Mouse (Mus musculus): ENCODE measurements around the gene Vrtn. TPM values are rescaled to one million over a fixed set of nuclear protein-coding genes. Genes with fewer than 3 reads are reported as not detected.

The Vrtn gene
- polyA plus RNA-seq, 1 experiment from 2014 or later: not detected

- Histone ChIP-seq H3K27ac (no peak overlapping the region), H3K36me3 (ENCODE audit: inconsistent target) (no peaks in the 10 kb centered on the region), H3K79me2 (ENCODE audit: inconsistent target) (no peaks in the 10 kb centered on the region), H3K4me3 (ENCODE audit: inconsistent target) (no peak overlapping the region)
- 83% methylated on average over 13 of the region's 13 CpGs for WGBS (ENCODE audit: missing documents)
Measured at GRCm38 (mm10) chr12:84650234-84650633, 9.4 kb downstream of the Vrtn start.

GRCm38 (mm10) chr12:84653912-84654311, 13.1 kb downstream of the Vrtn start:
- Histone ChIP-seq H3K27ac (no peak overlapping the region), H3K79me2 (ENCODE audit: inconsistent target) (no peaks in the 10 kb centered on the region), H3K36me3 (ENCODE audit: inconsistent target) (no peaks in the 10 kb centered on the region), H3K4me3 (ENCODE audit: inconsistent target) (no peak overlapping the region)
- WGBS (ENCODE audit: missing documents): 13% methylated on average over 3 of the region's 3 CpGs

GRCm38 (mm10) chr12:84670555-84670954, 29.7 kb downstream of the Vrtn start:
- Histone ChIP-seq H3K27ac (no peak overlapping the region), H3K36me3 (ENCODE audit: inconsistent target) (no peaks in the 10 kb centered on the region), H3K79me2 (ENCODE audit: inconsistent target) (no peaks in the 10 kb centered on the region), H3K4me3 (ENCODE audit: inconsistent target) (no peak overlapping the region)
- 86% methylated on average over 2 of the region's 3 CpGs for WGBS (ENCODE audit: missing documents)

GRCm38 (mm10) chr12:84671646-84672045, 30.8 kb downstream of the Vrtn start:
- Histone ChIP-seq H3K79me2 (ENCODE audit: inconsistent target) (no peaks in the 10 kb centered on the region), H3K36me3 (ENCODE audit: inconsistent target) (no peaks in the 10 kb centered on the region), H3K4me3 (ENCODE audit: inconsistent target) (no peak overlapping the region), H3K27ac (no peak overlapping the region)
- whole genome bisulfite sequencing (ENCODE audit: missing documents): 60% methylated on average over 10 of the region's 10 CpGs

GRCm38 (mm10) chr12:84674666-84675526, 34.1 kb downstream of the Vrtn start:
- H3K4me3 ChIP-seq (ENCODE audit: inconsistent target): peak overlapping the region; percentile 13
- no peaks in the 10 kb centered on the region for H3K36me3 ChIP-seq (ENCODE audit: inconsistent target)
- peak overlapping the region; percentile 41 for H3K27ac ChIP-seq
- no peaks in the 10 kb centered on the region for H3K79me2 ChIP-seq (ENCODE audit: inconsistent target)
- WGBS (ENCODE audit: missing documents): 25% methylated on average over 14 of the region's 14 CpGs

- Histone ChIP-seq H3K36me3 (ENCODE audit: inconsistent target) (no peaks in the 10 kb centered on the region), H3K27ac (no peak overlapping the region), H3K79me2 (ENCODE audit: inconsistent target) (no peaks in the 10 kb centered on the region), H3K4me3 (ENCODE audit: inconsistent target) (no peak overlapping the region)
- 97% methylated on average over 3 of the region's 3 CpGs for WGBS (ENCODE audit: missing documents)
Measured at GRCm38 (mm10) chr12:84676011-84676410, 35.2 kb downstream of the Vrtn start.

- no peak overlapping the region for H3K27ac ChIP-seq
- H3K79me2 ChIP-seq (ENCODE audit: inconsistent target): no peaks in the 10 kb centered on the region
- no peaks in the 10 kb centered on the region for H3K36me3 ChIP-seq (ENCODE audit: inconsistent target)
- H3K4me3 ChIP-seq (ENCODE audit: inconsistent target): no peak overlapping the region
- 79% methylated on average over 7 of the region's 7 CpGs for WGBS (ENCODE audit: missing documents)
Measured at GRCm38 (mm10) chr12:84684569-84684968, 43.8 kb downstream of the Vrtn start.

- 71% methylated on average over 4 of the region's 4 CpGs for WGBS (ENCODE audit: missing documents)
- H3K79me2 ChIP-seq (ENCODE audit: inconsistent target): no peaks in the 10 kb centered on the region
- H3K4me3 ChIP-seq (ENCODE audit: inconsistent target): no peak overlapping the region
Measured at GRCm38 (mm10) chr12:84686176-84686575, 45.4 kb downstream of the Vrtn start.

GRCm38 (mm10) chr12:84687531-84687930, 46.7 kb downstream of the Vrtn start:
- H3K27ac ChIP-seq: no peak overlapping the region
- no peaks in the 10 kb centered on the region for H3K79me2 ChIP-seq (ENCODE audit: inconsistent target)
- no peaks in the 10 kb centered on the region for H3K36me3 ChIP-seq (ENCODE audit: inconsistent target)
- 85% methylated on average over 4 of the region's 4 CpGs for WGBS (ENCODE audit: missing documents)
- no peak overlapping the region for H3K4me3 ChIP-seq (ENCODE audit: inconsistent target)

More at GRCm38 (mm10) chr12:84686176-84686575, 45.4 kb downstream of the Vrtn start:
- H3K27ac ChIP-seq: no peak overlapping the region
- H3K36me3 ChIP-seq (ENCODE audit: inconsistent target): no peaks in the 10 kb centered on the region

GRCm38 (mm10) chr12:84689051-84689450, 48.2 kb downstream of the Vrtn start:
- WGBS (ENCODE audit: missing documents): 87% methylated on average over 11 of the region's 11 CpGs
- Histone ChIP-seq H3K36me3 (ENCODE audit: inconsistent target) (no peaks in the 10 kb centered on the region), H3K4me3 (ENCODE audit: inconsistent target) (no peak overlapping the region), H3K27ac (no peak overlapping the region), H3K79me2 (ENCODE audit: inconsistent target) (no peaks in the 10 kb centered on the region)

GRCm38 (mm10) chr12:84691347-84691746, 50.5 kb downstream of the Vrtn start:
- H3K36me3 ChIP-seq (ENCODE audit: inconsistent target): no peaks in the 10 kb centered on the region
- no peak overlapping the region for H3K27ac ChIP-seq
- H3K79me2 ChIP-seq (ENCODE audit: inconsistent target): no peaks in the 10 kb centered on the region
- H3K4me3 ChIP-seq (ENCODE audit: inconsistent target): no peak overlapping the region

GRCm38 (mm10) chr12:84692141-84692540, 51.3 kb downstream of the Vrtn start:
- Histone ChIP-seq H3K79me2 (ENCODE audit: inconsistent target) (no peaks in the 10 kb centered on the region), H3K4me3 (ENCODE audit: inconsistent target) (no peak overlapping the region), H3K27ac (no peak overlapping the region), H3K36me3 (ENCODE audit: inconsistent target) (no peaks in the 10 kb centered on the region)
- 40% methylated on average over 6 of the region's 6 CpGs for WGBS (ENCODE audit: missing documents)

GRCm38 (mm10) chr12:84698319-84699081, 57.7 kb downstream of the Vrtn start, which contains the start of gene Syndig1l:
Gene Syndig1l (minus strand): TSS chr12:84698831.
- Histone ChIP-seq H3K36me3 (ENCODE audit: inconsistent target) (no peaks in the 10 kb centered on the region), H3K27ac (no peak within 1 kb of the TSS), H3K4me3 (ENCODE audit: inconsistent target) (no peak within 1 kb of the TSS), H3K79me2 (ENCODE audit: inconsistent target) (no peaks in the 10 kb centered on the region)
- WGBS (ENCODE audit: missing documents): 2% methylated on average over 78 of the region's 79 CpGs
